Mouse (Mus musculus) lung, embryonic 14.5 days (tissue): ENCODE measurements at regions not wholly inside any gene's neighbourhood (a gene's known extent, or its start where the extent isn't known, plus 50 kb on each side); places are given as distances from the start of the nearest gene placed in this dataset.

Experiments
- ATAC-seq: fragments of 200-750 bp; cut with Nextera tagmentation; 2 replicates; pipeline ENCODE4 v1.8.0; 2017; ENCODE audit warnings: mild to moderate bottlenecking, moderate TSS enrichment, moderate library complexity; ENCODE audit not compliant: insufficient read depth
- DNase-seq: peaks from one replicate; pipeline ENCODE4 v3.0.0-alpha.2; 2015
- H3K27ac ChIP-seq: fragments of 300-500 bp; sonication (generic); 2 replicates; pipeline ENCODE4 v1.5.1; 2014; ENCODE audit warnings: low read depth, mild to moderate bottlenecking, moderate library complexity
- H3K27me3 ChIP-seq: fragments of 300-500 bp; sonication (generic); 2 replicates; pipeline ENCODE4 v1.6.1; 2014; ENCODE audit warnings: low read length, control low read depth; ENCODE audit not compliant: insufficient read depth
- H3K36me3 ChIP-seq: fragments of 300-500 bp; sonication (generic); 2 replicates; pipeline ENCODE4 v1.6.1; 2014; ENCODE audit warnings: control low read depth; ENCODE audit not compliant: insufficient read depth
- H3K4me1 ChIP-seq: fragments of 300-500 bp; sonication (generic); 2 replicates; pipeline ENCODE4 v1.6.1; 2014; ENCODE audit warnings: antibody characterized with exemption, control low read depth; ENCODE audit not compliant: insufficient read depth
- H3K4me2 ChIP-seq: fragments of 300-500 bp; sonication (generic); 2 replicates; pipeline ENCODE4 v1.6.1; 2014; ENCODE audit warnings: mild to moderate bottlenecking
- H3K4me3 ChIP-seq: fragments of 300-500 bp; sonication (generic); 2 replicates; pipeline ENCODE4 v1.5.1; 2014; ENCODE audit warnings: low read depth, low read length
- H3K9ac ChIP-seq: fragments of 300-500 bp; sonication (generic); 2 replicates; pipeline ENCODE4 v1.6.1; 2014
- H3K9me3 ChIP-seq: fragments of 300-500 bp; sonication (generic); 2 replicates; pipeline ENCODE4 v1.6.1; 2016; ENCODE audit warnings: low read depth, low read length, control low read depth
- CTCF ChIP-seq: IDR thresholded peaks from 2 replicates; pipeline ENCODE4 v1.5.1; 2016; ENCODE audit warnings: antibody characterized with exemption, low read depth
- WGBS: fragments of 180-500 bp; shearing (Covaris S2); extraction: QIAGEN DNeasy Blood & Tissue Kit; methylation state at CpG from one replicate; pipeline ENCODE4 v1.1.7; 2014; 5-methylcytosine and 5-hydroxymethylcytosine counted together

DNA sequence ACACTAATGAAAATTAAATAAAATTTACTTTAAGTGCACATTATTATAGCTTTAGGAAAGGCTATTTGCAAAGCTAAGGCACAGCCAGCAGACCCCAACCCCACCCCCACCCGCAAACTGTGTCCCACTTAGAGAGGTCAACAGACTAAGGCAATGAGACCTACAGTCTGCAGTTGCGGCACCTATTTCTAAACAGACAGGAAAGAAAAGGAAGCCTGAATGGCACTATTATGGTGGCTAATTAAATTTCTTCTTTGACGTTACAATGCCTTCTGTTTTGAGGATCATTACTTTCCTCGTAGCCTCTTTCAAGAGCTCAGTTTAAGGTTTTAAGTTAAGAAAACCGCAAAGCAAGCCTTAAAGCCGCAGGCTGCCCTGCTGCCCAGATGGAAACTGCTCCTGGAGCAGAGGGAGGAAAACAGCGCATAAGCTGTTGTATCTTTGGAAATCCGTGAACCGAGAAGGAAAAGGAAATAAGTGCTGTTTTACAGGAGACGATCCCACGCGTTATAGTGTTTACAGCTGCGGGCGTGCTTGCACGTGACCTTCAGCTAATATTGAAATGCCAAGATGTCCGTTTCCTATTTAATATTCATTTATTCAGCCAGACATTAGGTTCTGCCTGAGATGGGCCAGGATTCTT lies 117.8 kb upstream of the Ldb2 start:
- Histone ChIP-seq H3K9me3 (no peaks in the 10 kb centered on the region), H3K27ac (no peak overlapping the region), H3K36me3 (no peaks in the 10 kb centered on the region), H3K4me3 (no peak overlapping the region), H3K27me3 (no peaks in the 10 kb centered on the region), H3K4me1 (no peaks in the 10 kb centered on the region), H3K9ac (no peak overlapping the region), H3K4me2 (no peak overlapping the region)
- no peak for DNase-seq
- ATAC-seq, result no peak
- no peak for TF ChIP-seq CTCF
- WGBS, result 71% methylated on average over 16 of the region's 16 CpGs

DNA sequence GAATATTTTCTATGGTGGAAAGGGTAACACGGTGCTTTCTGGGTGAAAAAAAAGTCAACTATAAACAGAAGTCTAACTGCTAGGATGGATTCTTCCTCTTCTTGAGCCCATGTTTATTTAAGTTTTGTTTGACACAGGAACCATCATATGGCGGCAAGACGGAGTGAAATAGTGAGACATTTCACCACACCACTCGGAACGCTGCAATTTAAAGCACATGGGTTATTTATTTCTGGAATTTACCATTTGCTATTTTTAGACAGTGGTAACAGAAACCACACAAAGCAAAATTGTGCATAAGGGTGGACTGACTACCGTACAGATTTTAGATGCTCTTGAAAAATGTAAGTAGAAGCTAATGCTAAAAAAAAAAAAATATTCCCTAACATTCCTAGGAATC lies 103.1 kb upstream of the Ldb2 start:
- Histone ChIP-seq H3K4me2 (no peak overlapping the region), H3K36me3 (no peaks in the 10 kb centered on the region), H3K9ac (no peak overlapping the region), H3K27ac (no peak overlapping the region), H3K27me3 (no peaks in the 10 kb centered on the region), H3K4me1 (no peaks in the 10 kb centered on the region), H3K9me3 (no peaks in the 10 kb centered on the region), H3K4me3 (no peak overlapping the region)
- TF ChIP-seq CTCF, result no peak
- DNase-seq, result peak; percentile 49
- 26% methylated on average over 6 of the region's 6 CpGs for WGBS
- ATAC-seq, result no peak

- no peak overlapping the region for H3K4me2 ChIP-seq
- no peak overlapping the region for H3K4me3 ChIP-seq
- no peaks in the 10 kb centered on the region for H3K36me3 ChIP-seq
- no peak overlapping the region for H3K27ac ChIP-seq
- no peaks in the 10 kb centered on the region for H3K9me3 ChIP-seq
- no peaks in the 10 kb centered on the region for H3K4me1 ChIP-seq
- no peak for ATAC-seq
- WGBS, result 66% methylated on average over 4 of the region's 4 CpGs
- no peak for TF ChIP-seq CTCF
- DNase-seq, result no peak
- no peak overlapping the region for H3K9ac ChIP-seq
- no peaks in the 10 kb centered on the region for H3K27me3 ChIP-seq
These were observed 87.1 kb upstream of the Ldb2 start for GRCm38 (mm10) chr5:44886566-44887070.

GRCm38 (mm10) chr5:44876946-44877345 lies 77.5 kb upstream of the Ldb2 start:
- H3K9me3 ChIP-seq, result no peaks in the 10 kb centered on the region
- H3K27me3 ChIP-seq, result no peaks in the 10 kb centered on the region
- DNase-seq (peak; percentile 17), ATAC-seq (no peak)
- no peak for TF ChIP-seq CTCF
- H3K4me2 ChIP-seq, result no peak overlapping the region
- no peaks in the 10 kb centered on the region for H3K4me1 ChIP-seq
- WGBS, result 53% methylated on average over 3 of the region's 3 CpGs
- no peak overlapping the region for H3K4me3 ChIP-seq
- no peak overlapping the region for H3K9ac ChIP-seq
- H3K27ac ChIP-seq, result no peak overlapping the region
- H3K36me3 ChIP-seq, result no peaks in the 10 kb centered on the region

GRCm38 (mm10) chr5:44872243-44872642 lies 72.8 kb upstream of the Ldb2 start:
- DNase-seq, result no peak
- 55% methylated on average over 7 of the region's 7 CpGs for WGBS
- no peak for TF ChIP-seq CTCF
- Histone ChIP-seq H3K4me1 (no peaks in the 10 kb centered on the region), H3K4me3 (no peak overlapping the region), H3K4me2 (no peak overlapping the region), H3K36me3 (no peaks in the 10 kb centered on the region), H3K27me3 (no peaks in the 10 kb centered on the region), H3K9ac (no peak overlapping the region), H3K27ac (no peak overlapping the region), H3K9me3 (no peaks in the 10 kb centered on the region)
- ATAC-seq, result no peak

DNA sequence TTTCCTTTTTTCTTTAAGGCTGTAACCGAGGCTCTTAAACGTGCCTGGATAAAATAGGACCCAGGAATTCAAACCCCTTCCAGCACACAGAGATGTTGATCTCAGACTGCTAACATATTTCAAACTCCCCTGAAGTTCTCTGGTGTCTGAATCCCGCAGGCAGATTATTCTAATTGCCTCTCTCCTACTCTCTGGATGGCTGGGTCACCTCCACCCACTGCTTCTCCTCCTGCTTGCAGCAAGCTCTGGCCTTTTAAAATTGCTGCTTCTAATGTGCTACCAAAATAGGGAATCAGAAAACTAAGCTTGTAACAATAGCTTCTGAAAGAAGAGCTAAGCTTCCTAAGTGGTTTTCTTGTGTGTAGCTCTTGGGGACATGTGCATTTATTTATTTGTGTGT lies 64.4 kb upstream of the Ldb2 start:
- Histone ChIP-seq H3K4me2 (no peak overlapping the region), H3K9me3 (no peaks in the 10 kb centered on the region), H3K4me3 (no peak overlapping the region), H3K27me3 (no peaks in the 10 kb centered on the region), H3K4me1 (no peaks in the 10 kb centered on the region), H3K9ac (no peak overlapping the region), H3K36me3 (no peaks in the 10 kb centered on the region), H3K27ac (no peak overlapping the region)
- no peak for DNase-seq
- WGBS, result 50% methylated on average over 3 of the region's 3 CpGs
- no peak for ATAC-seq
- TF ChIP-seq CTCF, result no peak

- Histone ChIP-seq H3K27ac (no peak overlapping the region), H3K4me2 (no peak overlapping the region), H3K36me3 (no peaks in the 10 kb centered on the region), H3K9me3 (no peaks in the 10 kb centered on the region), H3K9ac (no peak overlapping the region), H3K27me3 (no peaks in the 10 kb centered on the region), H3K4me3 (no peak overlapping the region), H3K4me1 (no peaks in the 10 kb centered on the region)
- 59% methylated on average over 3 of the region's 3 CpGs for WGBS
- no peak for TF ChIP-seq CTCF
- DNase-seq (no peak), ATAC-seq (no peak)
These were observed 63.9 kb upstream of the Ldb2 start for GRCm38 (mm10) chr5:44863349-44863748.
